Mouse (Mus musculus) cerebellum, adult 18-20 months (tissue): ENCODE results near the gene Slc17a3.

Experiments used
- DNase-seq, 2 experiments: peaks; one replicate each; pipeline ENCODE4 v3.0.0; 2021

The Slc17a3 gene

DNA sequence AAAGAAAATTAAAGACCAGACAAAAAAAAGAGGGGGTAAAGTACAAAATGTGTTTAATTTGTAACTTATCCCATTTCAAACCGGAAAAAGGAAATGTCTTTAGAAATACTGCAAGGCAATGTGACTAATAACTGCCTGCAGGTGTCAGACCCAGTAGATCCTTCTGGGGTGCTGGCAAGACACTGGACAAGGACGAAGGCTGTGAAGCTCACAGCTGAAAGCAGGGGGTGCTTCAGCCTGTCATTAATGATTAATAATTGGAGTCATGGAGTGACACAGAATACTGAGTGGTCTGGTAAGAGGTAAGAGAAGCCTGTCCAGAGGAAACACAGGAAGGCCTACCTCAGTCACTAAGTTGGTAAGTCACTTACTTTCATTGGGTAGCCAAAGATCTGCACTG lies at the start of gene Slc17a3:
TSS of gene Slc17a3 (plus strand) at position 127 of the 400 bp plus-strand sequence.
- no peak for DNase-seq

DNA sequence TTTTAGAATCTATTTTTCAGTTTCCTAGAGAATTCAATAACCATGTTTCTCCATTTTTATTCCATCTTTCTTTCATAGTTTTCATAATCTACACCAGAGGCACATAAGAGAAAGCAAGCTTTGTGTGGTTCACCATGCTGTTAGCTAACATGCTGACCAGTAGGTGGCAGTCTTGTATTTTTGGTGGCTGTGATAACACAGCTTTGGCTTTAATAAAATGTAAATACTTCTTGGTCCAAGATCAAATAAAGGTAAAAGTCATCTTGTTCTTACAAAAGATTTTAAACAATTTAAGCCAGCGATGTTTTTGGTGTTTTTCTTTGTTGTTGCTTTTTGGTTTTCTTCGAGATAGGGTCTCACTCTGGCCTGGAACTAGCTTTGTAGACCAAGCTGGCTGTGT lies 46.7 kb upstream of the Slc17a3 start:
- DNase-seq: peak; percentile 36 to 44

DNA sequence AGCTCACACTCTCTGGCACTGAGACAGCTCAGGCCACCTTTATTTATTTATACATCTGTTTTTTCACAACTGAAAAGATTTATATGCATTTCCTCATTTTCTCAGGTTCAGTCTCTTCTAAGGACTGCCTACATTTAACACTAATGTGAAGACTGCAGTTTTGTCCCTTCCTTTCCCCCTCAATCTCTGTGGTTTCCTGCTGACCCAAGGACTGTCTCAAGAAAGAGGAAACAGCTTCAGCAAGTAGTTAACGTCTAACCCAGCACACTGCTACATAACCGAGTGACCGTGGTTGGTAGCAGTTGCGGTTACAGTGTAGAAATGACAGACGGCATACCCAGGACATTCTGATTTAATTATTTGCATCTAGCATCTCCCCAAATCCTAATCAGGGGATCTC lies 39.8 kb upstream of the Slc17a3 start:
- DNase-seq: no peak

DNA sequence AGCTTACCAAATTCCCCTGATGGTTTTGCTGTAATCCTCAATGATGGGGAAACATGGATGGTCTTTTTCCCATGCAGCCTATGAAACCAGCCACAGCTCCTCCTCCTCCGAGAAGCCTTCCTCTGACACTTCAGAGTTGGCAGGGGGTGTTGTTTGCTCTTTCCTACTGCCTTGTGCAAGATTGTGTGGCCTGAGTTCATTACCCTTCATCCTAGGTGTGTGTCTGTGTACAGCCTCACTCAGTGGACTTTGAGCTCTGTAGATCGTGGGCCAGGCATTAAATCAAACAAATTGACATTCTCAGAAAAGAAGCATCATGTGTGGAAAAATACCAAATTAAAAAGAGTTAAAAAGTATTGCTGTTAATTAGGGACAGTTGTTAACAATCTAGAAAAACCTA lies 34.7 kb upstream of the Slc17a3 start:
- no peak for DNase-seq

DNA sequence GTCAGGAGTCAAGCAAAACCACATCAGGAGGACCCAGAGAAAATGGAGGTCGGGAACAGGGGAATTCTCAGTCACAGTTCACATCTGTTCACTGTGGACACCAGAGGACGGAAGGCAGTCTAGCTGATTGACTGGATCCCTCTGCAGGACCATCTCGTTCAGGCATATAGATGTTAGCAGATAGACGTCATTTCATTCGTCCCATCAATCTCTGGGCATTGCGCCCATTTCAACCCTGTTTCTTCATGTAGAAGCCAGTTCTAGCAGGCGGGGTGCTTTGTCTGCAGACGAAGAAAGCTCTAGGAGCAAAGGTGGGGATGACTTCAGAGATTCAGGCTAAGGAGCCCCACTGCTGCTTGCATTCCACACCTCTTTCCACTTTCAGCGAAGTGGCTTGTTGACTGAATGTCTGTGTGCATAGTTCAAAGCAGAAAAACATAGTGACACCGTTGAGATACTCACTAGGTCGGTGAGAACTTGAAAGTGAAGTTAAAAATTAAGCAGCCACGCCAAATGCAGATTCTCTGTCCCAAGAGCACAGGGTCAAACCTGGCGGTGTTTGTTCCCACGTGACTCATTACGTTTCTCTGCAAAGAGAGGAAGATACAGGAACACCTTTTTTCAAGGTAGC lies 32.7 kb upstream of the Slc17a3 start, which contains the start of gene Slc17a2:
TSS of gene Slc17a2 (plus strand) at position 572 of the 631 bp plus-strand sequence.
- DNase-seq: no peak

DNA sequence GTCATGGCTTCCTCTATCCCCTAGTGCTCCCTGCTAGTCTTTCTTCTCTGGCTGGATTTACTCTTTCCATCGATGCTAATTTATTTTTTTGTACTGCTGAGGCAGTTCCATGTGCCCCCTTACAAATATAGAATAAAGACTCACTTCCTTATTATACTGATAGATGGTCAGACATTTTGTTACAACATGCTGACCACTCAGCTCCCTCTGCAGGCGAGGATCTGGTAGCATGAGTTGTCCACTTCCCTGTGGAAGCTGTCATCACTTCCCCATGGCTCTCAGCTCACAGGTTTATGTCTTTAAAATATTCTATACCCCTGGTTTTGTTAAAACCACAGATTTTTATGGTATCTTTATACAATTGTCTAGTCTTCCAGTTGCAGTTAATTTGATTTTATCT lies 23.1 kb upstream of the Slc17a3 start:
- DNase-seq: no peak

- DNase-seq: no peak
Measured at GRCm38 (mm10) chr13:23820179-23820940, 18.9 kb upstream of the Slc17a3 start.

GRCm38 (mm10) chr13:23822213-23822612 lies 17.0 kb upstream of the Slc17a3 start:
- DNase-seq: no peak

DNA sequence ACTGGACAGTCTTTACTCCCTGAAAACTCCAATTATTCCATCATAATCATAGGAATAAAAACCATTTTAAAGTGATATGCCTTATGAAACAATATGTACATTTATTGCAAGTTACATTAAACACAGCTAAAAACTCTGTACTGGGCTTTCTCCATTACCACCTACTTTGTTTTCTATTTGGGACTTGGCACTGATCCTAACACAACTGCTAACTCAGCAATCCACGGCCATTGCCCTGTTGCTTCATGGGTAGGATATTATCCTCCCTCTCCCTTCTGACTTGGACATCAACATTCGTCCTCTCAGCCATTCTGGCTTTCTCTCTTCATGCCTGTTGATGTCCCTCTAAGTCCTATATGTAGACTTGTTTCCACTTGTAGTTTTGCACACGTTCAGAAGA lies 12.6 kb upstream of the Slc17a3 start:
- DNase-seq: no peak

GRCm38 (mm10) chr13:23833053-23833452 lies 6.2 kb upstream of the Slc17a3 start:
- DNase-seq: peak in 1 of 2 experiments; percentile 1

- no peak for DNase-seq
Measured at GRCm38 (mm10) chr13:23834836-23835235, 4.4 kb upstream of the Slc17a3 start.

DNA sequence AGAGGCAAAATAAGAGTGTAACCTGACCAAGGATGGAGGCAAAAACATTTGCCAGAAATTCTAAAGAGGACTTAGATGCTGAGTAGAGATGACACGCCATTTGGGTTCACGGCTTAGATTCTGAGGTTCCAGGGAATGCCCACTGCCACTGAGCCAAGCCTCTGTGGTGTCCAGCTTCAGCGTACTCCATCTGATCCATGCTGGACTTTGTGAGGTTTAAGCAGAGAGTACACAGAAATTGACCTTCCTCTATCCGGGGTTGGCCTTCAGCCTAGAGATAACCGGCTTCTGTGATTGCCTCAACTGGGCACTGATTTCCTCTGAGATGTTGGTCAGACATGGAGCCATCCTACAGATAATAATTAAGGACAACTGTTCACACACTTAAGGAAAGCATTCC lies 2.6 kb upstream of the Slc17a3 start:
- no peak for DNase-seq

GRCm38 (mm10) chr13:23845851-23846250 lies 6.6 kb downstream of the Slc17a3 start:
- no peak for DNase-seq

DNA sequence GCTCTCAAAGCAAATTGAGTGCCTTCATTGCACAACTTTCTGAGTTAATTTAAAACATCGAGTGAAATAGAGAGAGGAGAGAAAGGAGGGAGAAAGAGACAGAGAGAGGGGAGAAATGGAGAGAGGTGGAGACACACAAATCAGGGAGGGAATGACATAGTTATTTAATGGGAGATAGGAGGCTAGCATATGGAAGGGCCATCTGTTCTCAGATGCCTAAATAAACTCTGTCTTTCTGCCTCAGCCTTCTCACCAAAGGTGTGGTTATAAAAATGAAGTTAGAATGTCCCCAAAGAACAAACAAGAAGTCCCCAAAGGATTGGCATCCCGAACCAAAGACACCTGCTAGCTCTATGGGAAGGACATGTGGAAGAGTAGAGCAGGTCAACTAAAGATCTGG lies 10.1 kb downstream of the Slc17a3 start:
- no peak for DNase-seq

DNA sequence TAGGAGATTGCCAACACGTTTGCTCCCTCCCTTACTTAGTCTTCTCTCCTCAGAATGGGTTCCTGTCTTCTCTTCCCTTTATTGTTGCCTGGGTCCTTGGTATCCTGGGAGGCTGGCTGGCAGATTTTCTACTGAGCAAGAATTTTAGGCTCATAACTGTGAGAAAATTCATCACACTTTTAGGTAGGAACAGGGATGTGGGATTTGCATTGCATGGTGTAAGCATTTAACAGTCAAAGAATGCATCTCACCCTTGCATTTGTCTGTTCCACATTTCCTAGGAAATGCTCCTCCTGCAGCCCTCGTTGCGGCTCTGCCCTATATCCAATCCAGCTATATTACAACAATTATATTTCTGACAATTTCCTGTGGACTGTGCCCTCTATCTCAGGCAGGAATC lies 17.2 kb downstream of the Slc17a3 start:
- no peak for DNase-seq

DNA sequence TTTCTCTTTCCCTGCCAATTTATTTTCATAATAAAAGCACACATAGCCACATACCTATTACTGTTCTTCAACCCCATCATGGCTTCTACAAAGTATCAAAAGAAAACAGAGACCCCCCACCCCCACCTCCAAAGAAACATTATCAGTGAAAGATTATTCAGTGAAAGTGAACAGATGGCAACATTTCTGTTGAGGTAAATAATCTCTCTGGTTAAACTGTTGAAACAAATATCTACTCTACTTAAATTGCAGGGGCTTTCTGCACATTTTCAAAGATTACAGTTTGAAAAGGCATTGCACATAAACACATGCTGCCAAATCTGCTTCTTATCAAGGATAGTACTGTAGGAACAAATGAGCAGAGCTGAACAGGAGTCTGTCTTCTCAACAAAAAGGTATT lies 22.6 kb downstream of the Slc17a3 start:
- no peak for DNase-seq

DNA sequence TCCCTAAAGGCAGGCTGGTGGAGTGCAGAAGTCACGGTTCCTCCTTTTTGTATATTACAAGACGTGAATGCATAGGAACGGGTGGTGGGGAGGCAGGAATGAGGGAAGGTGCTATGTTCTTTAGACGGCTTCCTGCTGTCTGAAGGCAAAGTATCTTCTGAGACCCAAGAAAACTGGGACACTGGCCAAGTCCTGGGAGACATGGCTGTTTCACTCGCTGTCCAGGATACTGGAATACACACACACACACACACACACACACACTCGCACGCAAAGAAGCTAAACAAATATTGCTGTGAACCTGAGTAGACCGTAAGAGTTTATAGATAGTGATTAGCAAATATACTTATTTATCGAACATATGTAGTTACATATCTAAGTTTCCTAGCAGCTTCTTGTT lies 25.5 kb downstream of the Slc17a3 start:
- no peak for DNase-seq

- DNase-seq: no peak
Measured at GRCm38 (mm10) chr13:23866086-23866710, 27.0 kb downstream of the Slc17a3 start.

- no peak for DNase-seq
Measured at GRCm38 (mm10) chr13:23867000-23867399, 27.8 kb downstream of the Slc17a3 start.

GRCm38 (mm10) chr13:23867405-23867804 lies 28.2 kb downstream of the Slc17a3 start, which contains the start of gene Slc17a1:
Gene Slc17a1 (plus strand): TSS chr13:23867750.
- no peak for DNase-seq

GRCm38 (mm10) chr13:23868790-23869533 lies 29.7 kb downstream of the Slc17a3 start:
- DNase-seq: no peak

GRCm38 (mm10) chr13:23869996-23870395 lies 30.8 kb downstream of the Slc17a3 start:
- DNase-seq: no peak

- DNase-seq: no peak
Measured at GRCm38 (mm10) chr13:23873141-23873540, 33.9 kb downstream of the Slc17a3 start.
